Mouse (Mus musculus) ES-E14 (cell line): ENCODE data around the gene Prelid3b.

Experiments used
- CHD2 ChIP-seq: IDR thresholded peaks from 2 replicates; pipeline ENCODE4 v1.6.1; 2014; ENCODE audit warnings: mild to moderate bottlenecking, low read depth, low read length, inconsistent platforms
- HCFC1 ChIP-seq: IDR thresholded peaks from 2 replicates; pipeline ENCODE4 v1.6.1; 2012; ENCODE audit warnings: low read length, inconsistent platforms, borderline replicate concordance; ENCODE audit not compliant: insufficient read depth
- MAFK ChIP-seq: IDR thresholded peaks from 2 replicates; pipeline ENCODE4 v1.6.1; 2014; ENCODE audit warnings: mild to moderate bottlenecking, low read depth, low read length, inconsistent platforms; ENCODE audit not compliant: insufficient read depth
- ZC3H11A ChIP-seq: IDR thresholded peaks from 2 replicates; pipeline ENCODE4 v1.6.1; 2012; ENCODE audit warnings: low read depth, mild to moderate bottlenecking, inconsistent platforms, low read length, borderline replicate concordance
- ZNF384 ChIP-seq: IDR thresholded peaks from 2 replicates; pipeline ENCODE4 v1.6.1; 2012; ENCODE audit warnings: low read depth, low read length, inconsistent platforms

GRCm38 (mm10) chr2:174415731-174416310 lies 57.1 kb downstream of the Prelid3b start, which contains the start of gene Nelfcd:
- TF ChIP-seq ZNF384 (no peak), MAFK (no peak), CHD2 (peak; percentile 37; the same call in 1 of the 2 replicates), HCFC1 (peak; percentile 49; the same call in 1 of the 2 replicates), ZC3H11A (no peak)
